Mouse (Mus musculus): ENCODE measurements around the gene Olfr1360.

The Olfr1360 gene

GRCm38 (mm10) chr13:21663286-21663685 is 13.9 kb downstream of the Olfr1360 start, which contains the start of gene Olfr1361:
Olfr1361 (minus strand) TSS chr13:21663386.
- no peak for DNase-seq (ENCODE audit: inconsistent age in 2 of 2, low spot score in 1 of 2)

- DNase-seq (ENCODE audit: inconsistent age in 2 of 2, low spot score in 1 of 2), result peak in 1 of 2 experiments; percentile 19
Observed at GRCm38 (mm10) chr13:21642418-21642817, 34.8 kb downstream of the Olfr1360 start, which contains the start of gene Olfr11. Olfr11 (minus strand) TSS chr13:21642518.
